Mouse (Mus musculus): ENCODE results near the gene Slc35e3. TPM values are rescaled to one million over a fixed set of nuclear protein-coding genes. Genes with fewer than 3 reads are reported as not detected.

Slc35e3 gene
- total and polyA plus RNA-seq, 3 experiments: 2.2 to 9.7 (median 5.0) TPM

DNA sequence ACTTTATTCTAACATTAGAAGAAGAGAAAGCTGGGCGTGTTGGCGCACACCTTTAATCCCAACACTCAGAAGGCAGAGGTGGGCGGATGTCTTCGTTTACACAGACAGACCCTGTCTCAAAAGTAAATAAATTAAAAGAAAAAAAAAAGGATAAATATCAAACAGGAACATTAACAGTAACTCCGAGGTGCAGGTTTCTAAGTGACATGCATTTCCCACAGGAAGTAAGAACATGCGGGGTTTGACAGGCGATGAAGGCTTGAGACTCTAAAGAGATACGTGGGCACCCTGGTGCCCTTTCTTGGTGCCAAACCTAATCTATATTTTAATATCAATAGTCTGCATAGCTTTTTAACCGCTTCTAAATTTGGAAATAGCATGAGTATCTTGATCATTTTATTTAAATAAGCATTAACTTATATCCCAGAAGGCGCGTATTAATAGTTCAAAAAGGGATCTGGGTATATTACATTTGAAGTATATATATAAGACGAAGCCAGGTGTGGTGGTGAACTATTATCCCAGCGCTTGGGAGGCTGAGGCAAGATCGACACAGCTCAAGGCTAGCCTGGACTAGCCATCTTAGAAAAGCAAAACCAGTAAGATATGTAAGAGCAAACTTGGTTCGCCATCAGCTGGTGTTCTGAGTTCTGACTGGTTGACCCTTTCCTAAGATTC is 60.9 kb downstream of the Slc35e3 start:
- DNase-seq (ENCODE audit: extremely low read depth): no peak
- Histone ChIP-seq H3K9ac (ENCODE audit: insufficient read depth, low read depth) (no peak overlapping the region), H3K4me1 (ENCODE audit: control insufficient read depth in 1 of 2, insufficient read depth in 2 of 2) (no peaks in the 10 kb centered on the region), H3K79me2 (replicated peaks; ENCODE audit: control insufficient read depth, extremely low read depth, insufficient read depth, poor library complexity, severe bottlenecking) (no peaks in the 10 kb centered on the region), H3K4me2 (ENCODE audit: insufficient read depth, low read depth, poor library complexity, severe bottlenecking) (no peak overlapping the region), H3K27ac (ENCODE audit: insufficient read depth, low read depth) (no peak overlapping the region), H3K27me3 (replicated peaks) (no peaks in the 10 kb centered on the region), H3K9me3 (replicated peaks; ENCODE audit: low read length) (no peaks in the 10 kb centered on the region), H3K36me3 (replicated peaks in 1 of 2; ENCODE audit: control insufficient read depth in 1 of 2, insufficient read depth in 1 of 2, low read length in 1 of 2) (peaks cover 11 to 23% of the 10 kb centered on the region in 2 experiments), H3K4me3 (replicated peaks in 1 of 3; ENCODE audit: low read depth in 2 of 3, low read length in 2 of 3, poor library complexity in 1 of 3) (no peak overlapping the region)
- dilution Hi-C loops (cut with MboI; ENCODE audit: extremely low pct_ligation_motif_present, extremely low pct_unique_long_range_greater_than_20kb, low sequenced_read_pairs) (no loop called here), in situ Hi-C loops (cut with MboI; ENCODE audit: low pct_ligation_motif_present, low pct_unique_long_range_greater_than_20kb, low sequenced_read_pairs) (no loop called here)
- no peak for TF ChIP-seq ETS1 (conservative IDR thresholded peaks at IDR 0.05; ENCODE audit: low read depth, low read length)
- TF ChIP-seq HCFC1 (IDR thresholded peaks at IDR 0.05; ENCODE audit: low read depth, low read length): no peak
- no peak for TF ChIP-seq MAZ (IDR thresholded peaks at IDR 0.05; ENCODE audit: low read depth, low read length)
- no peak for TF ChIP-seq MYC (IDR thresholded peaks at IDR 0.05; ENCODE audit: low read depth, low read length)
- no peak for TF ChIP-seq ZNF384 (IDR thresholded peaks at IDR 0.05; ENCODE audit: low read depth, low read length)
- TF ChIP-seq SIN3A (IDR thresholded peaks at IDR 0.05; ENCODE audit: low read length): no peak
- TF ChIP-seq ELF1 (IDR thresholded peaks at IDR 0.05; ENCODE audit: low read depth, low read length): no peak
- no peak for TF ChIP-seq ZC3H11A (IDR thresholded peaks at IDR 0.05; ENCODE audit: low read depth, low read length)
- TF ChIP-seq ZMIZ1 (IDR thresholded peaks at IDR 0.05; ENCODE audit: low read depth, low read length): no peak
- TF ChIP-seq NRF1 (IDR thresholded peaks at IDR 0.05; ENCODE audit: low read depth, low read length): no peak
- no peak for TF ChIP-seq GABPA (IDR thresholded peaks at IDR 0.05; ENCODE audit: insufficient replicate concordance, low read depth, low read length)
- TF ChIP-seq RCOR1 (conservative IDR thresholded peaks at IDR 0.05; ENCODE audit: low read depth, low read length): no peak
- TF ChIP-seq MAFK (IDR thresholded peaks at IDR 0.05; ENCODE audit: insufficient replicate concordance, low read length): no peak

DNA sequence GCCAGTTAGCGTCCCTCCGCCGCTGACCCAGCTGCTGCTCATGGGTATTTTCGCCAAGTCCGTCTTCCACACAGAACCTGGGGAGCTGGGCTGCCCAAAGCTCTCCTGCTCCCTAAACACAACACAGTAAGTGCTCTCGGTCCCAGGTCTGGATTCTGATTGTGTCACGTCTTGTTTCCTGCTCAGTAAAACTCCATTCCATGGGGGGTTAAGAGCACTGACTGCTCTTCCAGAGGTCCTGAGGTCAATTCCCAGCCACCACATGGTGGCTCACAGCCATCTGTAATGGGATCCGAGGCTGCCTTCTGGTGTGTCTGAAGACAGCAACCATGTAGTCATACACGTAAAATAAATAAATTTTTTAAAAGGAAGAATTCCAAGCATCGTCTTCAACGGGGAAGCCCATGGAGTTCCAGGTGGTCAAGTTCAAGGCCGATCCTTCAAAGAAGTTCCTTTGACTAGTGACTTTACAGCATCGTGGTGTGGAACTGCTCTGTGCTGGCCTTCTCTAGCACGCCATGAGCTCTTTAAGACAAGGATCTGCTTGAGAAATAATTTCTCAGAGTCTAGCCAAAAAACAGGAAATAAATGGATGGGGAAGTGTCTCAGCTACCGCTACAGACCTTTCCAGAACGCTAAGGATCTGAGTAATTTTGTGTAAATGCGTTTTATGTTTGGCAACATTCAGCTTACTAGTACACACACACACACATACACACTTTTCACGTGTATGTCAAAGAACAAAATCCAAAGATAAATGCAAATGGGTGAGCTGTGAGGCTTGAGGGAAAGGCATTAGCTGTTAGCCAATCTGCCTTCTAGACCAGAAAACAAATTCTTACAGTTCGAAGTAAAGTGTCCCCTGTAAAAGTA is 61.6 kb downstream of the Slc35e3 start:
- in situ Hi-C loops (cut with MboI; ENCODE audit: low pct_ligation_motif_present, low pct_unique_long_range_greater_than_20kb, low sequenced_read_pairs) (no loop called here), dilution Hi-C loops (cut with MboI; ENCODE audit: extremely low pct_ligation_motif_present, extremely low pct_unique_long_range_greater_than_20kb, low sequenced_read_pairs) (no loop called here)
- H3K27me3 ChIP-seq (replicated peaks): no peaks in the 10 kb centered on the region
- H3K4me3 ChIP-seq (replicated peaks in 1 of 3; ENCODE audit: low read depth in 2 of 3, low read length in 2 of 3, poor library complexity in 1 of 3): no peak overlapping the region
- no peaks in the 10 kb centered on the region for H3K9me3 ChIP-seq (replicated peaks; ENCODE audit: low read length)
- no peaks in the 10 kb centered on the region for H3K4me1 ChIP-seq (ENCODE audit: control insufficient read depth in 1 of 2, insufficient read depth in 2 of 2)
- no peak overlapping the region for H3K27ac ChIP-seq (ENCODE audit: insufficient read depth, low read depth)
- H3K79me2 ChIP-seq (replicated peaks; ENCODE audit: control insufficient read depth, extremely low read depth, insufficient read depth, poor library complexity, severe bottlenecking): no peaks in the 10 kb centered on the region
- TF ChIP-seq USF1 (IDR thresholded peaks at IDR 0.05; ENCODE audit: low read depth, low read length) (no peak), JUN (IDR thresholded peaks at IDR 0.05; ENCODE audit: insufficient read depth, low read depth, low read length) (no peak), MAZ (IDR thresholded peaks at IDR 0.05; ENCODE audit: low read depth, low read length) (no peak), ELF1 (IDR thresholded peaks at IDR 0.05; ENCODE audit: low read depth, low read length) (no peak), TBP (conservative IDR thresholded peaks at IDR 0.05; ENCODE audit: low read depth, low read length) (no peak), POLR2AphosphoS2 (IDR thresholded peaks at IDR 0.05; ENCODE audit: low read depth, low read length) (no peak), KAT2A (IDR thresholded peaks at IDR 0.05; ENCODE audit: insufficient replicate concordance, low read length) (no peak), ZMIZ1 (IDR thresholded peaks at IDR 0.05; ENCODE audit: low read depth, low read length) (no peak)
- DNase-seq (ENCODE audit: extremely low read depth): no peak
- no peak overlapping the region for H3K9ac ChIP-seq (ENCODE audit: insufficient read depth, low read depth)
- peaks cover 8 to 15% of the 10 kb centered on the region in 2 experiments for H3K36me3 ChIP-seq (replicated peaks in 1 of 2; ENCODE audit: control insufficient read depth in 1 of 2, insufficient read depth in 1 of 2, low read length in 1 of 2)
- no peak overlapping the region for H3K4me2 ChIP-seq (ENCODE audit: insufficient read depth, low read depth, poor library complexity, severe bottlenecking)

All from CH12.LX (cell line).